Mouse (Mus musculus): ENCODE measurements around the gene Tns2. TPM values are rescaled to one million over a fixed set of nuclear protein-coding genes. Genes with fewer than 3 reads are reported as not detected.
A peak's percentile ranks its signal among the peaks of the same experiment; 100 is the strongest.

The Tns2 gene
- total and polyA plus RNA-seq, 3 experiments = 0.42 to 3.1 TPM; not detected in 1

DNA sequence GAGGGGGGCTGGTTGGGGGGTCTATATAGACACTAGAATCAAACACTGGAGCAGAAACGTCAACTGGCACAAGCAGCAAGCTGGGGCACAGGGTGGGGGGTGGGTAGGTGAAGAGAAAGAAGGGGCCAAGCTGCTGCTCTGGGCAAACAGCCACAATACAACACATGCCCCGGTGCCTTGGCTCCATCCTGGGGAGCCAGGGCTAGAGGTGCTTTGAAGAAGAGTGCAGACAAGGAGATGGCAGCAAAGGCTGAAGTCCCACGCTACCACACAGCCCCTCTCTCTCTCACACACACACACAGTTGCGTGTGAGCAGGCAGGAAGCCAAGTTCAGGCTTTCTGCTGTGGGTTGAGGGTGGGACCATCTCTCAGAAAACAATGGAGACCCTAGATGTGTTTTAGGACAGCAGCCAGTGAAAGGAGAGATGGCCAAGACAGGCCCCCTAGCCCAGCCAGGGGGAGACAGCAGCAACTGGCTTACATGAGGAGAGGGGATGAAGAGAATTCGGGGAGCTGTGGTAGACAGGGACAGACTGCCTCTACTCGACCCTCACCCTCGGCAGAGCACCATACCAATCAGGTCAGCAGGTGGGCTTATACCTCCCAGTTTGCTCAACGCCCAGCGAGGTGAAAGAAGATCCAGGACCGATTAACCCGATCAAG is 16.7 kb downstream of the Tns2 start:
- Histone ChIP-seq H3K4me3 (ENCODE audit: control insufficient read depth in 1 of 2, insufficient read depth in 1 of 2, low read depth in 2 of 2, low read length in 2 of 2) (no peak overlapping the region), H3K27ac (ENCODE audit: control insufficient read depth, low read depth, low read length) (no peak overlapping the region), H3K36me3 (ENCODE audit: control insufficient read depth in 1 of 2, insufficient read depth in 2 of 2, low read length in 2 of 2) (peaks cover 0 to 5% of the 10 kb centered on the region in 2 experiments; a peak in 2 of 4 replicates), H3K27me3 (ENCODE audit: control insufficient read depth in 1 of 2, insufficient read depth in 2 of 2, low read length in 2 of 2) (no peaks in the 10 kb centered on the region), H3K9ac (ENCODE audit: control insufficient read depth, low read depth, low read length, poor library complexity, severe bottlenecking) (no peak overlapping the region), H3K79me2 (ENCODE audit: control insufficient read depth, insufficient read depth, low read length, poor library complexity) (no peaks in the 10 kb centered on the region), H3K4me1 (ENCODE audit: control insufficient read depth in 1 of 2, insufficient read depth in 2 of 2, low read length in 2 of 2) (no peaks in the 10 kb centered on the region), H3K9me3 (replicated peaks; ENCODE audit: insufficient read depth, low read length) (no peaks in the 10 kb centered on the region)
- no peak for DNase-seq (ENCODE audit: low read depth, low spot score)
- TF ChIP-seq SMC3 (IDR thresholded peaks at IDR 0.05; ENCODE audit: low read depth, low read length) = no peak
- TF ChIP-seq HCFC1 (IDR thresholded peaks at IDR 0.05; ENCODE audit: low read depth, low read length) = no peak
- TF ChIP-seq KAT2A (conservative IDR thresholded peaks at IDR 0.05; ENCODE audit: low read depth, low read length) = no peak
- no peak for TF ChIP-seq POLR2AphosphoS5 (IDR thresholded peaks at IDR 0.05; ENCODE audit: borderline replicate concordance, low read depth, low read length)
- no peak for TF ChIP-seq EP300 (IDR thresholded peaks at IDR 0.05; ENCODE audit: low read depth in 1 of 2, low read length in 2 of 2)
- no peak for TF ChIP-seq RCOR1 (IDR thresholded peaks at IDR 0.05; ENCODE audit: low read depth, low read length)
- TF ChIP-seq ZMIZ1 (IDR thresholded peaks at IDR 0.05; ENCODE audit: low read depth, low read length) = no peak
- no peak for TF ChIP-seq RAD21 (IDR thresholded peaks at IDR 0.05; ENCODE audit: low read depth, low read length)
- no peak for TF ChIP-seq MXI1 (IDR thresholded peaks at IDR 0.05; ENCODE audit: low read depth, low read length)
- TF ChIP-seq MYC (IDR thresholded peaks at IDR 0.05; ENCODE audit: low read depth, low read length) = no peak
- no peak for TF ChIP-seq ZKSCAN1 (IDR thresholded peaks at IDR 0.05; ENCODE audit: low read depth, low read length)
- TF ChIP-seq GABPA (IDR thresholded peaks at IDR 0.05; ENCODE audit: low read depth, low read length) = no peak
- no peak for TF ChIP-seq MEF2A (IDR thresholded peaks at IDR 0.05; ENCODE audit: extremely low read depth, insufficient replicate concordance, low read depth, low read length, poor library complexity, severe bottlenecking)

GRCm38 (mm10) chr15:102117461-102118443 is 17.5 kb downstream of the Tns2 start:
- no peak for TF ChIP-seq ZC3H11A (IDR thresholded peaks at IDR 0.05; ENCODE audit: low read depth, low read length)
- TF ChIP-seq CTCF (IDR thresholded peaks at IDR 0.05 in 2 of 3, conservative IDR thresholded peaks at IDR 0.05 in 1 of 3; ENCODE audit: control insufficient read depth in 1 of 3, insufficient read depth in 1 of 3, low read depth in 2 of 3, low read length in 3 of 3, poor library complexity in 1 of 3, severe bottlenecking in 1 of 3) = peak in 2 of 3 experiments; percentile 19 to 23; a peak in 2 of 6 replicates
- TF ChIP-seq SMC3 (IDR thresholded peaks at IDR 0.05; ENCODE audit: low read depth, low read length) = peak; percentile 22
- H3K36me3 ChIP-seq (ENCODE audit: control insufficient read depth in 1 of 2, insufficient read depth in 2 of 2, low read length in 2 of 2) = peaks cover 0 to 5% of the 10 kb centered on the region in 2 experiments; a peak in 2 of 4 replicates

More at GRCm38 (mm10) chr15:102117461-102118443, 17.5 kb downstream of the Tns2 start:
- no peak for DNase-seq (ENCODE audit: low read depth, low spot score)
- Histone ChIP-seq H3K9ac (ENCODE audit: control insufficient read depth, low read depth, low read length, poor library complexity, severe bottlenecking) (no peak overlapping the region), H3K27ac (ENCODE audit: control insufficient read depth, low read depth, low read length) (no peak overlapping the region), H3K79me2 (ENCODE audit: control insufficient read depth, insufficient read depth, low read length, poor library complexity) (no peaks in the 10 kb centered on the region), H3K4me3 (ENCODE audit: control insufficient read depth in 1 of 2, insufficient read depth in 1 of 2, low read depth in 2 of 2, low read length in 2 of 2) (no peak overlapping the region), H3K4me1 (ENCODE audit: control insufficient read depth in 1 of 2, insufficient read depth in 2 of 2, low read length in 2 of 2) (no peaks in the 10 kb centered on the region), H3K9me3 (replicated peaks; ENCODE audit: insufficient read depth, low read length) (no peaks in the 10 kb centered on the region), H3K27me3 (ENCODE audit: control insufficient read depth in 1 of 2, insufficient read depth in 2 of 2, low read length in 2 of 2) (no peaks in the 10 kb centered on the region)

Measured in MEL (cell line).